Mouse (Mus musculus): ENCODE measurements around the gene Rasl12.

DNA sequence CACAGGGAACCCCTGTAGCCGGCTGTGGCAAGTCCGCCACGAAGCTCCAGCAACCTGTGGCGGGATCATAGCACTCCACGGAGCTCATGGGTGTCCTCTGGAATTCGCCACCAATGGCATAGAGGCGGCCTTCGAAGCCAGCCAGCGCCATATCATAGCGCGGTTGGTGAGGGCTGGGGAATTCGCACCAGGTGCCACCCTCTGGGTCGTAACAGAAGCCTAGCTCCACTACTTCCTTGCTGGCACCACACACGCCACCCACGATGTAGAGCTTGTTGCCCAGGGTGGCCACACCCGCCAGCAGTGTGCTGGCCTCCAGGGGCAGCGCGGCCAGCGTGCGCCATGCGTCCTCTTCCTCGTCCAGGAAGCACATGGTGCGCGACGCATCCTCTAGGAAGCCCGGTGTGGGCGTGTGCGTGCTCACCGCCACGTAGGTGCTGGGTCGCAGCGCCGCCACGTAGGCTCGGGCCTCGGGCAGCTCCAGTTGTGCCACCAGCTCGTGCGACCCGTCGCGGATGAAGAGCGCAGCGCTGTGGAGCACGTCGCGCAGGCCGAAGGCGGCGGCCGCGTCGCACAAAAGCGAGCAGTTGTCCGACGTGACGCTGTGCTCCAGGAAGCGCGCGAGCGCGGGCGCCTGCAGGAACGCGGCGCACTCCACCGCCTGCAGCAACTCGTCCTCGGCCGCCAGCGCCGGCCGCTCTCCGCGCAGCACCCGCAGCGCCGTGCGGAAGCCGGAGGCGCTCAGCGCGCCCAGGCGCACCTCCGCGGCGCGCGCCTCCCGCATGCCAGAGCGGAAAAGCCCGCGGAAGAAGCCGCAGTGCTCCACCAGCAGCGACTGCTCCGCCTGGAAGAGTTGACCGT is 7.3 kb upstream of the Rasl12 start:
- no peak for TF ChIP-seq CTCF (conservative IDR thresholded peaks at IDR 0.05 in 1 of 2, IDR thresholded peaks at IDR 0.05 in 1 of 2; ENCODE audit: low read depth in 2 of 2, low read length in 2 of 2)
- TF ChIP-seq RCOR1 (conservative IDR thresholded peaks at IDR 0.05; ENCODE audit: low read depth, low read length) = no peak
- TF ChIP-seq PAX5 (IDR thresholded peaks at IDR 0.05; ENCODE audit: low read length) = no peak
- TF ChIP-seq POLR2A (IDR thresholded peaks at IDR 0.05; ENCODE audit: low read depth, low read length) = no peak
- TF ChIP-seq BHLHE40 (IDR thresholded peaks at IDR 0.05; ENCODE audit: low read depth, low read length) = no peak
- no peak for TF ChIP-seq ZNF384 (IDR thresholded peaks at IDR 0.05; ENCODE audit: low read depth, low read length)
- TF ChIP-seq EP300 (IDR thresholded peaks at IDR 0.05; ENCODE audit: low read length) = no peak
- no peak for TF ChIP-seq SMC3 (IDR thresholded peaks at IDR 0.05; ENCODE audit: low read depth, low read length)
- TF ChIP-seq GABPA (IDR thresholded peaks at IDR 0.05; ENCODE audit: insufficient replicate concordance, low read depth, low read length) = no peak
- TF ChIP-seq UBTF (IDR thresholded peaks at IDR 0.05; ENCODE audit: low read depth, low read length) = no peak
- TF ChIP-seq CHD2 (IDR thresholded peaks at IDR 0.05; ENCODE audit: low read length) = no peak
- TF ChIP-seq MAFK (IDR thresholded peaks at IDR 0.05; ENCODE audit: insufficient replicate concordance, low read length) = no peak

All from CH12.LX (cell line).